Mouse (Mus musculus) G1E (cell line): ENCODE measurements around the gene Gm45716.

Experiments used
- CTCF ChIP-seq: IDR thresholded peaks from 2 replicates; pipeline ENCODE4 v1.5.1; 2012; ENCODE audit warnings: low read depth, low read length, inconsistent platforms, mixed read lengths
- GATA1 ChIP-seq: IDR thresholded peaks from 2 replicates; pipeline ENCODE4 v1.6.1; 2012; ENCODE audit warnings: borderline replicate concordance, low read length, inconsistent platforms, mixed read lengths
- GATA2 ChIP-seq: IDR thresholded peaks from 2 replicates; pipeline ENCODE4 v1.6.1; 2012; ENCODE audit warnings: low read depth, low read length, inconsistent platforms, borderline replicate concordance
- POLR2AphosphoS5 ChIP-seq: IDR thresholded peaks from 2 replicates; pipeline ENCODE4 v1.6.1; 2012; ENCODE audit warnings: low read depth, low read length, inconsistent platforms; ENCODE audit not compliant: insufficient replicate concordance
- TAL1 ChIP-seq: conservative IDR thresholded peaks from 2 replicates; pipeline ENCODE4 v1.6.1; 2012; ENCODE audit warnings: low read depth, low read length, inconsistent platforms, mixed read lengths

DNA sequence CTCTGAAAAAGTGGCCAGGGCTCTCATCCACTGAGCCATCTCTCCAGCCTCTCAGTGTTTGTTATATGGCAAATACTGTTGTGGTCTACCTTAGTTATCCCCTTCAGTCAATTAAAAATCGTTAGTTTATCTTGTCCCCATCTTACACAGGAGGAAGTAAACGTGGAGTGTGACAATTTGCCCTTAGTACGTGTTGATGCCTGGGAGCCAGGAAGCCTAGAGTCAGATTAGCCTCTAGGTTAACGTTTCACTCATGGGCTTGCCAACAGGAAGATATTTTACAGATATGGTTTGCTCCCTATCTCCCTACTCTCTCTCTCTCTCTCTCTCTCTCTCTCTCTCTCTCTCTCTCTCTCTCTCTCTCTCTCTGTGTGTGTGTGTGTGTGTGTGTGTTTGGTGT lies 95.7 kb downstream of the Gm45716 start:
- TF ChIP-seq CTCF (no peak), GATA2 (no peak), GATA1 (no peak), TAL1 (no peak), POLR2AphosphoS5 (no peak)
